Mouse (Mus musculus) heart, adult 10 weeks (tissue): ENCODE data around the gene Nudt16l1. TPM values are rescaled to one million over a fixed set of nuclear protein-coding genes. Genes with fewer than 3 reads are reported as not detected.

ENCODE experiments used
- polyA plus RNA-seq: library from polyadenylated mRNA; stranded (reverse); fragments of 350-450 nt; fragmentation: Illumina TruSeq; extraction: RNeasy Lipid Tissue Mini Kit (QIAGEN cat#74804); gene quantifications from one replicate; pipeline ENCODE4 v1.2.3, GENCODE M21; 2014; ENCODE audit warnings: low read depth, low replicate concordance

Gene Nudt16l1
- 24.9 TPM for polyA plus RNA-seq

DNA sequence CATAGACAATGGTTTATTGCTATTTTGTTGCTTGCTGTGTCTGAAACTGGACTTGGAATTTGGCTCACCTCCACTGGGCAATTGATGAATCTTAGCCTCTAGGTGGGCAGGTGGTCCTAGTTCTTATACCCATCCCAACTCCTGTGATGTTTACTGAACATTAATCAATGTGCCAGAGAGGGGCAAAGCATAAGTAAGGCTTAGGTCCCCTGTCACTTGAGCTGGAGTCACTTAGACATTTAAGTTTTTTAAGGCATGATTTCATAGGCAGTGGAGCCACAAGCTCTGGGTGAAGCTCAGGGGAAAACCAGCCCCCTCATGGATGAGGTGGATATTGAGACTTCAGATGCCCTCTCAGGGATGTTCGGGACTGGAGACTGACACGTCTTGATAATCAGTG, at the start of gene Nudt16l1:
Gene Nudt16l1, plus strand, starts transcription at position 301 of the 400 bp plus-strand sequence.

DNA sequence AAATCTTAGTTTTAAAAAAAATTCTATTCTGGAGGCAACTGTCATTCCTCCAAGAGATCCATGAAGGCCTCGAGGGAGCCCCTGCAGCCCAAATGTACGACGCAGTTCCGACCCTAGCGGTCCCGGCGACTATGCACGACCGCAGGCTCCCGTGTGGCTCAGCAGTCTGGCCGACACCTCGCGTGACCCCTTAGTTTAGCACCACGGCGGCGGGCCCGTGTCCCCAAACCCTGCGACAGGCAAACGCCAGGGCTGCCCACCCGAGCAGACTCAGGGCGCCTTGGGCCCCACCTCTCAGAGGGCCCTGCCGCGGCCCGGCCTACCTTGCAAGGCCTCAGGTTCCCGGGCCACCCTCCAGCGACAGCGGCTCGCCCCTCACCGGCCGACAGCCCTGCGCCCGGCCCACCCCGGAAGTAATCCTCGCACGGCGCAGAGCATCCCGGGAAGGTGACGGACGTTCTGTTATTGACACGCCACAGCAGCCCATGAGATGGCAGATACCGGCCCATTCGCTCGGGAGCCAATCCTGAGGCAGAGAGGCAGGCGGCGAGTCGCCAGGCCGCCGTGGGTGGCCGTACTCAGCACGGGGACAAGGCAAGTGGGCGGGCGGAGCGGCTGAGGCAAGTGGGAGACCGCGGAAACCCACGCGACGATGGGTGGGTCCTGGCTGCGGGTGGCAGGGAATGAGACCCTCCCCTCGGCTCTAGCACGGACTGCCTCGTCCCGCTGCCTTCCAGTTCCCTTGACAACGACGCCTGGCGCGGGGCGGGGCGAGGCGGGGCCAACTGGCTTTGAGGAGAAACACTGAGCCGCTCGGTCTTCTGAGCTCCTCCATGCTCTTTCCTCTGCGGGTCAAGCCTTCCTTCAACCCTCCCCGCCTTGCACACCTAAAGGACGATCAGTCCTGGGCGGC, 25.5 kb downstream of the Nudt16l1 start, which contains the start of gene Anks3:
Gene Anks3, minus strand, starts transcription at position 409 of the 913 bp plus-strand sequence.

Other genes with a start within 250 kb of the Nudt16l1 start
- gene Nmral1, start 219.4 kb upstream of the Nudt16l1 start, polyA plus RNA-seq = 3.4 TPM
- 74.5 TPM for gene Hmox2, start 212.4 kb upstream of the Nudt16l1 start, polyA plus RNA-seq
- 65.9 TPM for gene Cdip1, start 148.5 kb upstream of the Nudt16l1 start, polyA plus RNA-seq
- not detected for gene 4930562C15Rik, start 103.3 kb upstream of the Nudt16l1 start, polyA plus RNA-seq
- gene Ubald1, start 58.4 kb upstream of the Nudt16l1 start, polyA plus RNA-seq = 29.5 TPM
- 173 TPM for gene Mgrn1, start 52.5 kb upstream of the Nudt16l1 start, polyA plus RNA-seq
- 19.7 TPM for gene Anks3, start 25.4 kb downstream of the Nudt16l1 start, polyA plus RNA-seq
- gene Sept12, start 59.1 kb downstream of the Nudt16l1 start, polyA plus RNA-seq = not detected
- not detected for gene Smim22, start 68.5 kb downstream of the Nudt16l1 start, polyA plus RNA-seq
- 35.0 TPM for gene Rogdi, start 74.8 kb downstream of the Nudt16l1 start, polyA plus RNA-seq
- 52.6 TPM for gene Glyr1, start 111.1 kb downstream of the Nudt16l1 start, polyA plus RNA-seq
- 20.4 TPM for gene Ubn1, start 111.3 kb downstream of the Nudt16l1 start, polyA plus RNA-seq
- 4.8 TPM for gene Ppl, start 193.7 kb downstream of the Nudt16l1 start, polyA plus RNA-seq
- 2.7 TPM for gene Sec14l5, start 208.3 kb downstream of the Nudt16l1 start, polyA plus RNA-seq